1 mouse cellular context compared by ENCODE assay signal in genomic region chr3:96057747-96058204, GRCm38 (mm10).
TF ChIP-seq lines count a peak whose summit lies in the region.

No protein-coding gene starts in this region.

TF ChIP-seq in CH12.LX, 34 proteins besides CTCF, POLR2A, EP300 and RAD21:
- 0 out of 2 replicates have a peak, but pooled peaks have one; percentile 39 for TF ChIP-seq POLR2AphosphoS2 (IDR thresholded peaks at IDR 0.05; ENCODE audit: low read depth, low read length)
- TF ChIP-seq SIN3A (IDR thresholded peaks at IDR 0.05; ENCODE audit: low read length): peak; percentile 99
- no peak for TF ChIP-seq NRF1 (IDR thresholded peaks at IDR 0.05; ENCODE audit: low read depth, low read length)
- no peak for TF ChIP-seq PAX5 (IDR thresholded peaks at IDR 0.05; ENCODE audit: low read length)
- TF ChIP-seq E2F4 (IDR thresholded peaks at IDR 0.05; ENCODE audit: insufficient replicate concordance, low read depth, low read length): no peak
- 0 out of 2 replicates have a peak, but pooled peaks have one; percentile 45 for TF ChIP-seq CHD1 (IDR thresholded peaks at IDR 0.05; ENCODE audit: low read depth, low read length)
- TF ChIP-seq UBTF (IDR thresholded peaks at IDR 0.05; ENCODE audit: low read depth, low read length): peak; percentile 62; the same call in 1 of the 2 replicates
- TF ChIP-seq ETS1 (conservative IDR thresholded peaks at IDR 0.05; ENCODE audit: low read depth, low read length): peak; percentile 12; the same call in 1 of the 2 replicates
- peak; percentile 94 for TF ChIP-seq HCFC1 (IDR thresholded peaks at IDR 0.05; ENCODE audit: low read depth, low read length)
- peak; percentile 57; the same call in 1 of the 2 replicates for TF ChIP-seq IRF4 (IDR thresholded peaks at IDR 0.05; ENCODE audit: low read depth, low read length)
- peak; percentile 49; the same call in 1 of the 2 replicates for TF ChIP-seq NELFE (IDR thresholded peaks at IDR 0.05; ENCODE audit: low read depth, low read length)
- 0 out of 2 replicates have a peak, but pooled peaks have one; percentile 12 for TF ChIP-seq MYC (IDR thresholded peaks at IDR 0.05; ENCODE audit: low read depth, low read length)
- peak; percentile 86 for TF ChIP-seq TCF12 (IDR thresholded peaks at IDR 0.05; ENCODE audit: low read depth, low read length)
- TF ChIP-seq ZKSCAN1 (IDR thresholded peaks at IDR 0.05; ENCODE audit: borderline replicate concordance, low read depth, low read length): no peak
- TF ChIP-seq CHD2 (IDR thresholded peaks at IDR 0.05; ENCODE audit: low read length): no peak
- TF ChIP-seq ELF1 (IDR thresholded peaks at IDR 0.05; ENCODE audit: low read depth, low read length): peak; percentile 85
- TF ChIP-seq MXI1 (IDR thresholded peaks at IDR 0.05; ENCODE audit: low read depth, low read length): peak; percentile 87
- TF ChIP-seq KAT2A (IDR thresholded peaks at IDR 0.05; ENCODE audit: insufficient replicate concordance, low read length): peak; percentile 83; the same call in 1 of the 2 replicates
- TF ChIP-seq ZC3H11A (IDR thresholded peaks at IDR 0.05; ENCODE audit: low read depth, low read length): no peak
- TF ChIP-seq TBP (conservative IDR thresholded peaks at IDR 0.05; ENCODE audit: low read depth, low read length): 0 out of 2 replicates have a peak, but pooled peaks have one; percentile 48
- TF ChIP-seq BHLHE40 (IDR thresholded peaks at IDR 0.05; ENCODE audit: low read depth, low read length): no peak
TF ChIP-seq in CH12.LX: peak in this region for 14.
